In the genomic region with DNA sequence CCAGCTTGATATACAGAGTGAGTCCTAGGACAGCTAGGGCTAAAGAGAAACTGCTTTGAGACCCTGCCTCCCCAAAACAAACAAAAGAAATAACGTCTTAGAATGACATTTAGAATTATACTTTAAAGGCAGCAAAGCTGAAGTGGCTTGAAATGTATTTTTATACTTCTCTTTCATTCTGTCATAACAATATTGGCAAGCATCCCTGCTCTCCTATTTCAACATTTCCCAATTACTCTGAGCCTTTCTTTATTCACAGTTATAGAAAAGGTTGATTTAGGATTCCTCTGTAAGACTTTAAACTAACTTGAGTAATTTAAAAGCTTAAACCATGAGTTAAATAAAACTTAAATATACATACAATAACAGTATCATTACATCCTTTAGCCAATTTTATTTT, we compare ENCODE assay signal across 18 mouse cellular contexts.
"Had no signal": no experiment of that assay in that cellular context is flagged by ENCODE, and none has a peak within 500 bp of the region (broad histone marks: within the 10 kb centered on the region; RNA-seq: fewer than 3 reads in every experiment).

No protein-coding gene starts in this region.

- H3K27ac ChIP-seq: liver, embryonic 14.5 days; lung, embryonic 15.5 days; midbrain, embryonic 10.5 days; midbrain, embryonic 13.5 days; midbrain, embryonic 15.5 days; neural tube, embryonic 13.5 days; neural tube, embryonic 15.5 days had no signal

- H3K4me2 ChIP-seq: lung, embryonic 15.5 days; midbrain, embryonic 13.5 days; midbrain, embryonic 15.5 days; neural tube, embryonic 13.5 days; neural tube, embryonic 15.5 days had no signal

- H3K4me1 ChIP-seq: lung, embryonic 15.5 days; midbrain, embryonic 10.5 days; midbrain, embryonic 13.5 days; midbrain, embryonic 15.5 days; neural tube, embryonic 13.5 days; neural tube, embryonic 15.5 days had no signal

- H3K27me3 ChIP-seq: lung, embryonic 15.5 days; midbrain, embryonic 13.5 days; midbrain, embryonic 15.5 days; neural tube, embryonic 13.5 days; neural tube, embryonic 15.5 days had no signal

- DNase-seq: lung, adult 2 months; lung, postnatal 10 days; lung, postnatal 4 days; retina, postnatal 1 day; right cerebral cortex, adult 18-20 months; right cerebral cortex, postnatal 25 days; right cerebral cortex, postnatal 4 days; spleen, adult 18-20 months; thymus, adult 2 months; thymus, postnatal 25 days had no signal

- H3K9ac ChIP-seq: liver, embryonic 14.5 days; lung, embryonic 15.5 days; midbrain, embryonic 13.5 days; midbrain, embryonic 15.5 days; neural tube, embryonic 13.5 days; neural tube, embryonic 15.5 days had no signal

- H3K9me3 ChIP-seq: lung, embryonic 15.5 days; midbrain, embryonic 10.5 days; midbrain, embryonic 13.5 days; midbrain, embryonic 15.5 days; neural tube, embryonic 13.5 days; neural tube, embryonic 15.5 days had no signal

- ATAC-seq: midbrain, embryonic 13.5 days; midbrain, embryonic 15.5 days had no signal

- H3K4me3 ChIP-seq: lung, embryonic 15.5 days; midbrain, embryonic 10.5 days; midbrain, embryonic 13.5 days; midbrain, embryonic 15.5 days; myocyte; neural tube, embryonic 13.5 days; neural tube, embryonic 15.5 days had no signal
